Mouse (Mus musculus) midbrain, embryonic 12.5 days (tissue): ENCODE results near the gene Gm20817. TPM values are rescaled to one million over a fixed set of nuclear protein-coding genes. Genes with fewer than 3 reads are reported as not detected.
"Not testable (repeated sequence)": the region's sequence is repeated elsewhere in the genome, so short reads cannot be mapped to it uniquely, and the experiment has no call there.

Experiments
- ATAC-seq: fragments of 200-750 bp; cut with Nextera tagmentation; 2 replicates; pipeline ENCODE4 v1.8.0; 2017; ENCODE audit warnings: low read depth, moderate TSS enrichment, moderate library complexity; ENCODE audit not compliant: low FRiP score
- H3K27ac ChIP-seq: fragments of 300-500 bp; sonication (generic); replicated peaks from 2 replicates; pipeline ENCODE4 v1.5.1; 2016; ENCODE audit warnings: mild to moderate bottlenecking
- H3K27me3 ChIP-seq: fragments of 300-500 bp; sonication (generic); 2 replicates; pipeline ENCODE4 v1.6.1; 2016; ENCODE audit warnings: mild to moderate bottlenecking
- H3K36me3 ChIP-seq: fragments of 300-500 bp; sonication (generic); 2 replicates; pipeline ENCODE4 v1.6.1; 2016
- H3K4me1 ChIP-seq: fragments of 300-500 bp; sonication (generic); 2 replicates; pipeline ENCODE4 v1.6.1; 2016
- H3K4me2 ChIP-seq: fragments of 300-500 bp; sonication (generic); replicated peaks from 2 replicates; pipeline ENCODE4 v1.6.1; 2016; ENCODE audit warnings: mild to moderate bottlenecking, moderate library complexity
- H3K4me3 ChIP-seq: fragments of 300-500 bp; sonication (generic); 2 replicates; pipeline ENCODE4 v1.5.1; 2016; ENCODE audit warnings: mild to moderate bottlenecking
- H3K9ac ChIP-seq: fragments of 300-500 bp; sonication (generic); replicated peaks from 2 replicates; pipeline ENCODE4 v1.6.1; 2016; ENCODE audit warnings: mild to moderate bottlenecking, moderate library complexity
- H3K9me3 ChIP-seq: fragments of 300-500 bp; sonication (generic); 2 replicates; pipeline ENCODE4 v1.6.1; 2016; ENCODE audit warnings: mild to moderate bottlenecking
- WGBS: fragments of 180-500 bp; shearing (Covaris S2); methylation state at CpG from one replicate; pipeline ENCODE4 v1.1.7; 2016; 5-methylcytosine and 5-hydroxymethylcytosine counted together
- polyA plus RNA-seq: library from polyadenylated mRNA; unstranded; fragments of >200 nt; fragmentation: Nextera tagmentation; extraction: Ambion mirVana; gene quantifications from 2 replicates; pipeline ENCODE4 v1.2.1, GENCODE M21; 2016

Gm20817 gene
- not detected in 2 replicates for polyA plus RNA-seq

- not testable (repeated sequence) for H3K4me1 ChIP-seq, H3K9me3 ChIP-seq, H3K9ac ChIP-seq, H3K4me3 ChIP-seq, H3K27me3 ChIP-seq, H3K27ac ChIP-seq, H3K4me2 ChIP-seq, H3K36me3 ChIP-seq, ATAC-seq
- WGBS: no CpG with 5 or more reads among the region's 5 CpGs
Measured at GRCm38 (mm10) chrY:68832628-68833027, at the start of gene Gm20817. Gm20817 (minus strand) TSS chrY:68832728.
